Mouse (Mus musculus): ENCODE measurements around the gene Gpt2.

Gene Gpt2

DNA sequence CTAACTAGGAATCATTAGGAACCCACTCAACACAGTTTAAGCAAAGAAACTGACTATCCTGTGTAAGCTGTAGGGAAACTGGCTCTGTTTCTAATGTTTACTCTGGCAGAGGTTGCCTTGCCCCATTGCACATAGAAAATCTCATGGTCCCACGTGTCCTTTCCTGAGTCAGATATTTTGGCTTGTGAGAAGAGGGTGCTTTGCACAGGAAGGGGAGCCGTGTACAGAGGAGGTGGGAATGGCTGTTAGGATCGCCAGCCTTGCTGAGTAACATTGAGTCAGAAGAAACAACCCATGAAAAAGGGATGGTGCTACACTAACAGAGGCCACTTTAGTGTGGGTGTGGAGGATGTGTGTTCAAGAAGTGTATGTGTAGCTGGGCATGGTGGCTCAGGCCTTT is 36.6 kb downstream of the Gpt2 start:
- DNase-seq (ENCODE audit: low read depth): no peak

DNA sequence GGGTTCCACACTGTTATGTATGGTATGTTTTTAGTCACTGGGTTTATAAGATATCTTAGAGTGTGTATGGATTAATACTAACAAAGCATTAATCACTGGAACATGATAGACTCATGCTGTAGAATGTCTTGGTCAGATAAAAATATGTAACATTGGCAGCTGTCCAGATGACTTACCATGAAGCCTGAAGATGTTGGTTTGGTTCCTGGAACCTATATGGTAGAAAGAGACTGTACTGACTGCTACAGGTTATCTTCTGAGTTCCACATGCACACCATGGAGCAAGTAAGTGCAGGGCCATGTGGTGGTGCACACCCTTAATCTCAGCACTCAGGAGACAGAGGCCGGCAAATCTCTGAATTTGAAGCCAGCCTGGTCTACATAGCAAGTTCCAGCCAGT is 38.3 kb downstream of the Gpt2 start:
- peak; percentile 20 for DNase-seq (ENCODE audit: low read depth)

DNA sequence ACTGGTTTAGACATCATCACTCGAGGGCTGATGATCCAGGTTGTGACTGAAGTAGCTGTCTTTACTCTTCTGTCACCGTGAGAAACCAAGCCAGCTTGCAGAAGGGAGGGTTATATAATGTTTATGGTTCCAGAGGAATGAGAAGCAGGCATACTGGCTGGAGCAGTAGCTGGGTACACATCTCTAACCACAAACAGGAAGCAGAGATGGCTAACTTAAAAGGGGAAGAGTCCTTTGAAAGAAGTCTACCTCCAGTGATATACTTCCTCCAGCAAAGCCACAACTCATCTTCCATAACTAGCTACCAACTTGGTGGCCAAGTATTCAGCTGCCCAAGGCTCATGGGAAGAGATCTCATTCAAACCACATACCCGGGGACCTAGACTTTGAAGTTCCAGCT is 39.1 kb downstream of the Gpt2 start:
- no peak for DNase-seq (ENCODE audit: low read depth)

DNA sequence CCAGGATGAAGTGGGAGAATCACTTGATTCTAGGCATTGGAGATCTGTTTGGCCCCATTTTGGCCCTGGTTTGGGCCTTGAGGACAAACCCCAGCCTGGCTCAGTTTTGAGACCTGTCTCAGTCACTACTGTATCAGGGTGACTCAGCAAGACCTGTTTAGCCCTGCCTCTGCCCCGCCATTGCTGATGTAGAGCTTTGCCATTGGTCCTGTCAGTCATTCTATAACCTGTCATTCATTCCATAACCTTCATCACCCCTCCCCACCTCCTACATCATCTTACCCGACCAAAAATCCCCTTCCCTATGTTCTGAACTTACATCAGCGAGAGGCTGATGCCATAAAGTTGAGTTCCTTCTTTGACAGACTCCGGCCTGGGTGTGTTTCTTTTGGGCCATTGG is 40.5 kb downstream of the Gpt2 start:
- DNase-seq (ENCODE audit: low read depth): no peak

DNA sequence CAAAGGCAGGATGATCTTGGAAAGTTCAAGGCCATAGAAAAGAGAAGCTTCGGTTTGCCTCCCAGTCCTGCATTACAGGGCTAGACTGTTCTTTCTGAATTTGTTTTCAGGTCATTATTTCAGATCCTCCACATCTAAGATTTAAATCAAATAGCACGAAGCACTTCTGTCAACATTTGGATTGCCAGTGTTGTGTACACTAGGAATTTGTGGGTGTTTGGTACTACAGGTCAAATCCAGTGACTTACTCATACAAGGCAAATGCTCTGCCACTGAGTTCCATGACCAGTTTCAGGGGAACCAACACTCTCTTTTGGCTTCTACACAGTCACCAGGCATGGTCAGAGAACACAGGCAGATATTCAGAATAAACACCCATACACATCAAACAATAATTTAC is 41.1 kb downstream of the Gpt2 start:
- no peak for DNase-seq (ENCODE audit: low read depth)

DNA sequence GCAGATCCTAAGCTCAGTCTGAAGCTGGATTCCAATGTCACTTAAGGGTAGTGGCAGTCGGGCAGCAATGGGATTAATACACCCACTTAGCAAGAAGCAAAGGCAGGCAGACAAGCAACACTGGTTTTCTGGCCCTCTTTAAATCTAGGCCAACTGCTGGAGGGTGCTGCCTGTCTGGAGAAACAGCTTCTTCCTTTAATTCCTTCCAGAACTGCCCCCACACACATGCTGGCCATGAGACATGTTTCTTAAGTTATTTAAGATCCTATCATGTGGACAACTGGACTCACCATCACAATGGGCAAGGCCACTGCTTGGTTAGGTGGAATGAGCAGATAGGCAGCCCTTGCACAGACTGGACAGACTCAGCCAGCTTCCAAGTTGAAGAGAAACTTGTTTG is 41.8 kb downstream of the Gpt2 start:
- no peak for DNase-seq (ENCODE audit: low read depth)

DNA sequence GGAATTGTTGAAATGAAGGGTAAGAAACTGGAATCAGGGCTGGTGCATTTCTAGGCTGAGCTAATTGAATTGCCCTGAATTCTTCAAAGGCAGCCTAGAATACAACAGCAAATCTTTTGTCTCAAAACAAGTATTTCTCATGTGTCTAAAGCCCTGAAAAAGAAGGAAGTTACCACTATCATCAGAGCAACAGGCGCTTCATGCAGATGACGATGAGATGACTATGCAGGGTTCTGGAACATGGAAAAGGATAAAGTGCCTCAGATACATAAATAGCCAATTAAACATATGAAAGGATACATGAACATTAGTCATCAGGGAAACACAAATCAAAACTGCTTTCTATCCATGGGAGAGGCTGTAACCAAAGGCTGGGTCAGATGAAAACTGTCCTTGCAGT is 44.0 kb downstream of the Gpt2 start:
- DNase-seq (ENCODE audit: low read depth): no peak

DNA sequence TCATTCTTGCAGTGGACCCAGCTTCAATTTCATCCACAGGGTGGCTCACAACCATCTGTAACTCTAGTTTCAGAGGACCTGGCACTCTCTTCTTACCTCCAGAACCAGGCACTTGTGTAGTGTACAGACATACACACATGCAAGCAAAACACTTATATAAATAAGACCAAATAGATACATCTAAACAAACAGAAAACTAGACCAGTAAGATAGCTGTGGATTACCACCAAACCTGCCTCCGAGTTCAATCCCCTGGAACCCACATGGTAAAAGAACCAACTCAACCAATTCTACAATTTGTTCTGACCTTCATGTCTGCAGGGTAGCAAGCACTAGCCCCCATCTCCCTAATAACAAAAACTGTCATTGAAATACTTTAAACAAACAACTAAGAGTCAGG is 59.6 kb downstream of the Gpt2 start:
- DNase-seq (ENCODE audit: low read depth): no peak

DNA sequence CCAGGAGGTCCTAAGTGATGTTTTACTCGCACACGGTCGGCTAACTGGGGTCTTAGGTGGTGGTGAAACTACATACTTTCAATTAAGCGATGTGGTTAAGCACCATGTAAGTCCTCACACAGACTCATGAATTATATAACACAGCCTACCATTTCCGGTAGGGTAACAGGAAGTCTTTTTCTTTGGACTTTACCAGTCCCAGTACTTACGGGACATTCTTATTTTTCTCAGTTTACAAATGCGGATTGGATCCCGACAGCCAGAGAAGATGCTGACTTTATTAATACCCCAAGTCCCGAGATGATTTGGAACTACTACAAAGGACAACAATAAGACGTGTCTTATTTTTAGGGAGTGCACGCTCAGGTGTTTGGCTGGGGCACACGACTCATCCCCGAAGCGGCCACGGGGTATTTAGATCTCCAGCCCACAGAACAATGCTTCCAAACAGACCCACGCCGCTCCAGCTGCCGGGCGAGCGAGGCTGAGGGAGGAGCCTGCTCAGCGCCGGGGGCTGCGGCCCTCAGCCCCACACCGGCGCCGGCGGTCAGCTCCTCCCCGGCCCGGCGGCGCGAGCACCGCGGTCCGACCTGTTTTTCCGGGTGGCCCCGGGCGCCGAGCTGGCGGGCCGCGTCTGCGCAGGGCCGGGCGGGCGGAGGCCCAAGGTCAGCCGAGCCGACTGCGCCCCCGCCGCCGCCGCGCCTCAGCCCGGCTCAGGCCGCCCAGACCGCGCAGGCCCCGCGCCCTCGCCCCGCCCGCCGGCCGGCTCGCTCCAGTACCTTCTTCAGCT is 62.2 kb downstream of the Gpt2 start:
- no peak for DNase-seq (ENCODE audit: low read depth)

DNA sequence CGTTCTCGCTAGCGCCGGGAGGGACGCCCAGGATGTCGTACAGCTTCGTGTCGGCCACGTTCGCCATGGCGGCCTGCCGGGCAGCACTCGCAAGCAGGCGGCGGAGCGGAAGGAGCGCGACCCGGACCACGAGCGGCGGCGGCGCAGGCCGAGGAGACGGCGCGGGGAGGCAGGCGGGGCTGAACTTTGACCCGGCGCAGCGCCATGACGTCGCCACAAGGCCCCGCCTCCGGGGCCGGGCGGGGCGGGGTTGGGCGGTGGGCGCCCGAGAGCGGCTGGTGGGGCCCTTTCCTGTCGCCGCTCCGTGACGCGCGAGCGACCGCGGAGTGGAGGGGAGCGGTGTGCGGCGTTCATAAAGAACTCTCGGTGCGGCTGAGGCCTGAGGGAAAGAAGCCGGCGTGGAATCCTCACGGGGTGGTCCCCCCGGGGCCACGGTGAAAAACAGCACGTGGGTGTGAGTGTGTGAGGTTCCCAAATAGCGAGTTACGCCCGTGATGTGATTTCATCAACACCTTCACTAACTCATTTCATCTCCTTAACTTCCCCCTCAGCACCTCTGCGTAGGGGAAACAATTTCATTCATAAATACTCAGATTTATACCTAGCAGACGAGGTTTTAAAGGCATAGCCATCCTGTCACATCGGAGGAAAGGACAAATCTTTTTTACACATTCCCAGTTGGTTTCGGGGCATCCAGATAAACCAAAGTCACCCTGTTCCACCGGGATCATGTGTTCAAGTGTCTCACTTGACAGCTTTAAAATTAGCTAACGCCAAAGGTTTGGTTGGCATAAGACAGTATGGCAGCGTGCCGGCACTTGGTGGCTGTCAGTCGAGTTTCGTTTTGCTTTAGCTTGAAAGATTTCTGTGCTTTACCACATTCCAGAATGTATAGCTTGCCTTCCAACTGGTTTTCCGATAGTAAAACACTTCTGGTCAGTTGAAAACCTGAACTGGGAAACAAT is 63.1 kb downstream of the Gpt2 start, which contains the start of gene Dnaja2:
Dnaja2 (minus strand) TSS at position 164 of the 965 bp plus-strand sequence.
- peak; percentile 56 for DNase-seq (ENCODE audit: low read depth)

DNA sequence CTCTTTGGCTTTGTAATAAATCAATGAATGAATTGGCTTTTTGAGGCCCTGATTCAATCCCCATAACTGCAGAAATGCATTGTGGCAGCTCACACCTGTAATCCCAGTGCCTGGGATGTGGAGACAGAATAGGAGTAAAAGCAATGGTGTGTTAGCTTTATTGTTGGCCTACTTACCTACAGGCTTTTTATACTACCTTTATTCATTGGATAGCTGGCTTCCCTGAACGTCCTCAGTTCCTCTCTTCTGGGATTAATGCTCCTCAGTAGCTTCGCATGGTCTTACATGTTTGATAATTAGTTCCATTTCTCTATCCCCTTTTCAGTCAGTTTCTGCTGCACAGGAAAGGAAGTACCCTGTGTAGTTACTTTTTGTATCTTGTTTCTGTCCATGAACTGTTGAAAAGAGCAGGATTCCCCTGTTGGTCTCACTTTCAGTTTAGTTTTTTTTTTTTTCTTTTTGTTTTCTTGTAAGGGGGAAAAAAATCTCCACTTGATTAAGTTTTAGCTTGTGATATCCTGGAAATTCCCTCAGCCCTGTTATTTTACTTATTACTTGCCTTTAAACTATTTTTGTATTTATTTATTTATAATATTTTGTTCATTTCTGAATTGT is 64.7 kb downstream of the Gpt2 start:
- no peak for DNase-seq (ENCODE audit: low read depth)

DNA sequence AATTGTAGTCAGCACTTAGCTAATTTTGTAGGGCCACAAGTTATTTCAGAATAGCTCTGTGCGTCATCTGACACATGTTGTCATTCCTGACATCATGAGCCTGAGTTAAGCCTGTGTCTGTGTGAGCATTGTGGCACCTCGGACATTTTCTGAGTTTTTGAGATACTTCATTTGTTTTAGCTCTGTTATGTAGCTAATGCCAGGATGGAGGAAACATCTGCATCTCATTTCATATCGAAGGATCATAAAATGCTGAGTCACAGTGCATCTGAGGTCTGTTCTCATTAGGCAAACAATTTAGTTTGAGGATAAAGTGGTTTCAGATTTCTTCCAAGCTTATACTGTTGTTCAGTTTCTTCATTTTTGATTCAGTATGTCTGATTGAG is 65.2 kb downstream of the Gpt2 start:
- DNase-seq (ENCODE audit: low read depth): peak; percentile 44

DNA sequence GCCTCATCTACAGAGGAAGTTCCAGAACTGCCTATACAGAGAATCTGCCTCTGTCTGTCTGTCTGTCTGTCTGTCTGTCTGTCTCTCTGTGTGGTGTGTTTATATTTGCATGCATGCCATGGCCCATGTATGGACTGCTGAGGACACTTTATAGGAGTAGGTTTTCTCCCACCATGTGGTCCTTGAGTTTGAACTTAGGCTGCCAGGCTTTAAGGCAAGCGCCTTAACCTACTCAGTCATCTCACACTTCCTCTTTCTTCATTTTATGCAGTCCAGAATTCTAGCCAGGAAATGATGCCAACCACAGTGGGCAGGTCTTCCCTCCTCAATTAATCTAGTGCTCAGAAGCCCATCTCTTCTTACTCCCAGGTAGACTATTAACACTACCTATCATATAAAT is 66.8 kb downstream of the Gpt2 start:
- no peak for DNase-seq (ENCODE audit: low read depth)

DNA sequence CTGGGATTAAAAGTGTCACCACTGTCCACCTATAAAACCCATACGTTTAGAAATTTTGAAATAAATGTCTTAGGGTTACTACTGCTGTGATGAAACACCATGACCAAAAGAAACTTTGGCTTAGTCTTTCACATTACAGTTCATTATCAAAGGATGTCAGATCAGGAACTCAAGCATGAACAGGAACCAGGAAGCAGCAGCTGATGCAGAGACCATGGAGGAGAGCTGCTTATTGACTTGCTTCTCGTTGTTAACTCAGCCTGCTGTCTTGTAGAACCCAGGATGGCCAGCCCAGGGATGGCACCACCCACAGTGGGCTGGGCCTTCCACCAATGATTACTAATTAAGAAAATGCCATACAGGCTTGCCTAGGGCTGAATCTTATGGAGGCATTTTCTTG is 67.6 kb downstream of the Gpt2 start:
- no peak for DNase-seq (ENCODE audit: low read depth)

DNA sequence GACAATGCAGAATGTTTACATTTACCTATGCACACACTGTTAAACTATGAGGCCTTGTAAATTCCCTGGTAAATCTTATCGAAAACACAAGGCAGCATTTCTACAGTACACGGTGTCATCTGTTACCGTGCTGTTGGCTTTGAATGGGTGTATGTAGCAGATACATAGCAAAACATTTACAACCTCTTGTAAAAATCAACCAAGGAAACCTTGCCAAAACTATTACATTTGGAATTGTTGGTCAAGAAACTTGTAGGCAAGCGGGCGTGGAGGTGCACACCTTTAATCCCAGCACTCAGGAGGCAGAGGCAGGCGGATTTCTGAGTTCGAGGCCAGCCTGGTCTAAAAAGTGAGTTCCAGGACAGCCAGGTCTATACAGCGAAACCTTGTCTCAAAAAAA is 71.0 kb downstream of the Gpt2 start:
- no peak for DNase-seq (ENCODE audit: low read depth)

DNA sequence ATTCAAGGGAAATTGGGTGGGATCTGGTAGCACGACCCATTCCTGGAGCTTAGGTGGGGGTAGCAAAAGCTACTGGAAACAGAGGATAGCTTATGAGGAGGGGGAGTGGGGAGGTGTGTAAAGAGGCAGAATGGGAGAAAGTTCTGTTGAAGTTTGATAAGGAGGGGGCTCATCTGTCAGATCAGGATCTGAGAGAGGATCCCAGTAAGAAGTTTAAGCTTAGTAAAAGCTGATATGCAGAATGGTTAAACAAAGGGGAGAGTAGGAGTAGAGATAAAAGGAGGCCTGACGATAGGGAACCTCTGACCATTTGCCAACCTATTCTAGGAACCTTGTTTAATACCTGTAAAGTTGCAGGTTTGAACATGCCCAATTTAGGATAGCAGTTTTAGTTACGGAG is 72.8 kb downstream of the Gpt2 start:
- DNase-seq (ENCODE audit: low read depth): no peak

DNA sequence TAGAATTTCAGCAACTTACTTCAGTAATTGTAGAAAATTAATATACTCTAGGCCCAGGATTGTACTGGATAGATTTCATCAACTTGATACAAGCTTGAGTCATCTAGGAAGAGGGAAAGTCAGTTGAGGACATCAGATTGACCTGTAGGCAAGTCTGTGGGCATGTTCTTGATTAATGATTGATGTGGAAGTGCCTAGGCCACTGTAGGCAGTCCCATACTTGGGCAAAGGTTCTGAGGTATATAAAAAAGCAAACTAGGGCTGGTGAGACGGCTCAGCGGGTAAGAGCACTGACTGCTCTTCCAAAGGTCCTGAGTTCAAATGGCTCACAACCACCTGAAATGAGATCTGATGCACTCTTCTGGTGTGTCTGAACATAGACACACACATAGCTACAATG is 75.4 kb downstream of the Gpt2 start:
- DNase-seq (ENCODE audit: low read depth): no peak

DNA sequence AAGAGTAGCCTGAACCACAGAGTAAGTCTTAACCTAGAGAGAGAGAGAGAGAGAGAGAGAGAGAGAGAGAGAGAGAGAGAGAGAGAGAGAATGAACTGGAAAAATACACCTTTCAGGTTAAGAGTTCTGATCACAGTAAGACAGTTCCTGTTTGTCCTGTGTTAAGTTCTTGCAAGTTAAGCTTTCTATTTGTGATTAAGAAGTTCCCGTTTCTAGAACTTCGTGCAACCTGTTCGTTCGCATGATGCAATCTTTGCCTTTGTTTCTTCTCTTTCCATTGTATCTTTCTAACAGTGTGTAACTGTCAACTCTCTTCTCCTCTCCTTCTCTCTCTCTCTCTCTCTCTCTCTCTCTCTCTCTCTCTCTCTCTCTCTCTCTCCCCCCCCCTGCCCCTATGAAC is 78.1 kb downstream of the Gpt2 start:
- no peak for DNase-seq (ENCODE audit: low read depth)

DNA sequence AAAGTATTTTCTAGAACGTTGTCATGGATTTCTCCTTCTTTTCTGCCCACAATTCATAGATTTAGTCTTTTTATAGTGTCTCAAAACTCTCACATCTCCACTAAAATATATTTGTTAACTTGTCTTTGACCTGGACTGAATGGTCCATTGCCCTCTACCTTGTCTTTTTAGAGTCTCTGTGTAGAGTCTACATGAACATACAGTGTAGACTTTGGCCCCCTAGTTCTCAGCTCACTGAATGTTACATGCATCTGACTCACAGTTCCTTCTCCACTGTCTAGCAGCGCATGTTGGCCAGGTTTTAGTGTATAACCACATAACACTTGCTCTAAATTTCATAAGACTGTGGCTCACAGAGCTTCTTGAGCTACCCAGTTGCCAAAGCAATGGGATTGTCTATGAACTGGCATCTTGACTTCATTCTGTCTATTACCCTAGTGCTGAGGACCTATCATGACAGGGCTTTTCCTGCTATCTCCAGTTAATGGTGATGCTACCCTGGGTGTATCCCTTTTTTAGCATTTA is 81.7 kb downstream of the Gpt2 start:
- no peak for DNase-seq (ENCODE audit: low read depth)
